Comparison of ENCODE assay signal across 30 mouse cellular contexts in genomic region chr13:59610437-59610836, GRCm38 (mm10). TPM values are rescaled to one million over a fixed set of nuclear protein-coding genes. Genes with fewer than 3 reads are reported as not detected.
DNase-seq lines count a peak whose midpoint lies in the region; ATAC-seq and TF ChIP-seq lines count a peak whose summit lies in the region.
"Had no signal": no experiment of that assay in that cellular context is flagged by ENCODE, and none has a peak within 500 bp of the region (broad histone marks: within the 10 kb centered on the region; RNA-seq: fewer than 3 reads in every experiment).

No protein-coding gene starts in this region.

- H3K27ac ChIP-seq in heart, adult 2 months = peak overlapping the region; percentile 79
- peak overlapping the region; percentile 80 for H3K27ac ChIP-seq in heart, embryonic 11.5 days (ENCODE audit: low read depth, low read length)
- H3K27ac ChIP-seq in heart, embryonic 13.5 days (replicated peaks) = peak overlapping the region; percentile 88
- H3K27ac ChIP-seq in heart, embryonic 16.5 days (ENCODE audit: low read length) = peak overlapping the region; percentile 93
- H3K27ac ChIP-seq: embryonic facial prominence, embryonic 10.5 days; embryonic facial prominence, embryonic 13.5 days; forebrain, embryonic 12.5 days; forebrain, embryonic 15.5 days; hindbrain, embryonic 10.5 days; hindbrain, embryonic 13.5 days had no signal

- H3K9me3 ChIP-seq in heart, embryonic 11.5 days (replicated peaks; ENCODE audit: control insufficient read depth, low read length) = no peaks in the 10 kb centered on the region
- no peaks in the 10 kb centered on the region for H3K9me3 ChIP-seq in heart, embryonic 13.5 days
- no peaks in the 10 kb centered on the region for H3K9me3 ChIP-seq in heart, embryonic 16.5 days (replicated peaks; ENCODE audit: control insufficient read depth, low read length)
- H3K9me3 ChIP-seq: embryonic facial prominence, embryonic 10.5 days; embryonic facial prominence, embryonic 13.5 days; forebrain, embryonic 12.5 days; forebrain, embryonic 15.5 days; hindbrain, embryonic 10.5 days; hindbrain, embryonic 13.5 days had no signal

- intact Hi-C loops in heart, adult 2 months (cut with DNase I) = no loop called here
- intact Hi-C loops in heart, postnatal 14 days (cut with DNase I) = no loop called here

- H3K79me2 ChIP-seq in heart, adult 2 months (replicated peaks; ENCODE audit: control insufficient read depth, insufficient read depth, low read length) = no peaks in the 10 kb centered on the region; the same call in 1 of the 2 replicates

- no peak for TF ChIP-seq EP300 in heart, adult 2 months (IDR thresholded peaks at IDR 0.05; ENCODE audit: insufficient read depth, low read depth, low read length)

- no peak overlapping the region for H3K4me2 ChIP-seq in heart, embryonic 11.5 days
- no peak overlapping the region for H3K4me2 ChIP-seq in heart, embryonic 13.5 days
- no peak overlapping the region for H3K4me2 ChIP-seq in heart, embryonic 16.5 days (ENCODE audit: low read depth, low read length)
- H3K4me2 ChIP-seq: embryonic facial prominence, embryonic 13.5 days; forebrain, embryonic 12.5 days; forebrain, embryonic 15.5 days; hindbrain, embryonic 13.5 days had no signal

- H3K36me3 ChIP-seq in heart, adult 2 months (ENCODE audit: control insufficient read depth, insufficient read depth, low read length) = peaks cover 7% of the 10 kb centered on the region
- peaks cover 16% of the 10 kb centered on the region for H3K36me3 ChIP-seq in heart, embryonic 11.5 days (ENCODE audit: control insufficient read depth, insufficient read depth, low read length)
- peaks cover 93% of the 10 kb centered on the region for H3K36me3 ChIP-seq in heart, embryonic 13.5 days
- peaks cover 39% of the 10 kb centered on the region for H3K36me3 ChIP-seq in heart, embryonic 16.5 days (ENCODE audit: control insufficient read depth, insufficient read depth)

- TF ChIP-seq POLR2A in heart, adult 2 months (IDR thresholded peaks at IDR 0.05; ENCODE audit: insufficient read depth, low read depth, low read length) = no peak

- 74% methylated on average over 2 of the region's 2 CpGs for WGBS in heart, adult 2 months
- WGBS in heart, embryonic 11.5 days (ENCODE audit: insufficient replicate concordance) = 85% methylated on average over 2 of the region's 2 CpGs
- WGBS in heart, embryonic 13.5 days = 73% methylated on average over 2 of the region's 2 CpGs
- 66% methylated on average over 2 of the region's 2 CpGs for WGBS in heart, embryonic 16.5 days

- no peak for TF ChIP-seq CTCF in heart, adult 2 months (IDR thresholded peaks at IDR 0.05)

- peak in 1 of 2 experiments; percentile 37 for DNase-seq in heart, adult 2 months
- no peak for DNase-seq in heart, postnatal 14 days
- no peak for DNase-seq in lung, postnatal 25 days (ENCODE audit: low spot score)
- no peak for DNase-seq in Muller cell, postnatal 12 days (ENCODE audit: inconsistent ontology term)
- DNase-seq: adrenal gland, adult 8-10 months; adrenal gland, postnatal 25 days; cerebellum, adult 11-12 months; cerebellum, adult 8-10 months; cerebellum, postnatal 10 days; cerebellum, postnatal 36 days; embryo, embryonic 11 days; gastrocnemius, postnatal 10 days; gastrocnemius, postnatal 36 days; kidney, adult 18-20 months; kidney, adult 9 months had no signal

- H3K27me3 ChIP-seq in heart, adult 2 months (ENCODE audit: control insufficient read depth, insufficient read depth, low read length) = no peaks in the 10 kb centered on the region
- no peaks in the 10 kb centered on the region for H3K27me3 ChIP-seq in heart, embryonic 11.5 days (ENCODE audit: control insufficient read depth, insufficient read depth, low read length)
- no peaks in the 10 kb centered on the region for H3K27me3 ChIP-seq in heart, embryonic 13.5 days (replicated peaks)
- H3K27me3 ChIP-seq in heart, embryonic 16.5 days (ENCODE audit: control insufficient read depth, insufficient read depth, low read length) = no peaks in the 10 kb centered on the region
- H3K27me3 ChIP-seq: embryonic facial prominence, embryonic 13.5 days; forebrain, embryonic 12.5 days; forebrain, embryonic 15.5 days; hindbrain, embryonic 13.5 days had no signal

- ATAC-seq in heart, embryonic 11.5 days (replicated peaks; ENCODE audit: insufficient number of reproducible peaks, low FRiP score, low TSS enrichment) = no peak
- ATAC-seq in heart, embryonic 13.5 days (ENCODE audit: extremely low read depth, insufficient number of reproducible peaks, low FRiP score, low TSS enrichment) = no peak
- ATAC-seq in heart, embryonic 16.5 days (replicated peaks; ENCODE audit: extremely low read depth, insufficient read depth, low FRiP score) = peak; percentile 87
- ATAC-seq in inflammation-experienced regulatory T-cells, adult 6 months = no peak
- ATAC-seq: activated CD4-positive, CD25-positive, alpha-beta regulatory T cell, adult 4 months; CD4-positive, CD25-positive, alpha-beta regulatory T cell, adult 4 months; forebrain, embryonic 15.5 days; hindbrain, embryonic 16.5 days; intestine, embryonic 16.5 days had no signal

- H3K4me1 ChIP-seq in heart, adult 2 months (ENCODE audit: control insufficient read depth, insufficient read depth, low read length) = peaks cover 2% of the 10 kb centered on the region; the same call in 1 of the 2 replicates
- H3K4me1 ChIP-seq in heart, embryonic 11.5 days (ENCODE audit: control insufficient read depth, insufficient read depth, low read length) = no peaks in the 10 kb centered on the region
- peaks cover 15% of the 10 kb centered on the region for H3K4me1 ChIP-seq in heart, embryonic 13.5 days
- peaks cover 7% of the 10 kb centered on the region; the same call in 1 of the 2 replicates for H3K4me1 ChIP-seq in heart, embryonic 16.5 days (ENCODE audit: control insufficient read depth, insufficient read depth, low read length)
- H3K4me1 ChIP-seq: embryonic facial prominence, embryonic 10.5 days; embryonic facial prominence, embryonic 13.5 days; forebrain, embryonic 12.5 days; forebrain, embryonic 15.5 days; hindbrain, embryonic 10.5 days; hindbrain, embryonic 13.5 days had no signal

- H3K4me3 ChIP-seq in heart, adult 2 months = no peak overlapping the region
- H3K4me3 ChIP-seq in heart, embryonic 11.5 days (ENCODE audit: low read depth, low read length) = no peak overlapping the region
- H3K4me3 ChIP-seq in heart, embryonic 13.5 days = no peak overlapping the region
- H3K4me3 ChIP-seq in heart, embryonic 16.5 days (ENCODE audit: low read length) = no peak overlapping the region
- H3K4me3 ChIP-seq: embryonic facial prominence, embryonic 10.5 days; embryonic facial prominence, embryonic 13.5 days; erythroblast, embryonic 14.5 days; forebrain, embryonic 12.5 days; forebrain, embryonic 15.5 days; hindbrain, embryonic 10.5 days; hindbrain, embryonic 13.5 days had no signal

- no peak overlapping the region; the same call in 1 of the 2 replicates for H3K9ac ChIP-seq in heart, adult 2 months (ENCODE audit: low read depth, low read length)
- H3K9ac ChIP-seq in heart, embryonic 11.5 days (ENCODE audit: low read depth, low read length) = no peak overlapping the region
- H3K9ac ChIP-seq in heart, embryonic 13.5 days = peak overlapping the region; percentile 45; the same call in 1 of the 2 replicates
- H3K9ac ChIP-seq in heart, embryonic 16.5 days (ENCODE audit: low read length) = peak overlapping the region; percentile 47; the same call in 1 of the 2 replicates
- H3K9ac ChIP-seq: embryonic facial prominence, embryonic 13.5 days; forebrain, embryonic 12.5 days; forebrain, embryonic 15.5 days; hindbrain, embryonic 13.5 days had no signal

RNA-seq across cellular contexts. Expression of gene Naa35, which starts 25.4 kb away (rescaled TPM):
- 100 to 1,000 TPM in 1 of 2 experiments, 10 to 100 TPM in 1; 79.9 to 106 TPM for total RNA-seq in heart, adult 2 months (2021)
- 28.0 and 67.3 TPM in 2 replicates for polyA plus RNA-seq in heart, adult 2 months (2012; rRNA removed)
- total RNA-seq in heart, postnatal 14 days (2021) = 10 to 100 TPM; 84.4 to 92.5 TPM
- polyA plus RNA-seq in heart, embryonic 11.5 days (2014; fragmentation: Nextera tagmentation; extraction: Ambion mirVana) = 67.0 and 68.4 TPM in 2 replicates
- polyA plus RNA-seq in heart, embryonic 13.5 days (2015; fragmentation: Nextera tagmentation; extraction: Ambion mirVana) = 68.5 and 74.1 TPM in 2 replicates
- polyA plus RNA-seq in heart, embryonic 16.5 days (2015; fragmentation: Nextera tagmentation; extraction: Ambion mirVana) = 77.0 and 84.4 TPM in 2 replicates
- 10 to 100 TPM; 93.0 to 99.2 (median 98.7) TPM for polyA plus RNA-seq in inflammation-experienced regulatory T-cells, adult 6 months (2017; shearing (Covaris generic))

RNA-seq across cellular contexts. Expression of gene Agtpbp1, which starts 25.4 kb away (rescaled TPM):
- 100 to 1,000 TPM; 151 to 173 TPM for total RNA-seq in heart, adult 2 months (2021)
- 27.9 and 62.9 TPM in 2 replicates for polyA plus RNA-seq in heart, adult 2 months (2012; rRNA removed)
- total RNA-seq in heart, postnatal 14 days (2021) = 10 to 100 TPM; 82.2 to 97.3 TPM
- polyA plus RNA-seq in heart, embryonic 11.5 days (2014; fragmentation: Nextera tagmentation; extraction: Ambion mirVana) = 13.7 and 14.7 TPM in 2 replicates
- polyA plus RNA-seq in heart, embryonic 13.5 days (2015; fragmentation: Nextera tagmentation; extraction: Ambion mirVana) = 9.2 and 9.4 TPM in 2 replicates
- 12.1 and 12.5 TPM in 2 replicates for polyA plus RNA-seq in heart, embryonic 16.5 days (2015; fragmentation: Nextera tagmentation; extraction: Ambion mirVana)
- 10 to 100 TPM; 18.0 to 23.2 (median 18.3) TPM for polyA plus RNA-seq in inflammation-experienced regulatory T-cells, adult 6 months (2017; shearing (Covaris generic))

Comparison
In these comparisons a context has a peak if more than half of its experiments do, and no peak if none do; other contexts are left out.
1. H3K9ac ChIP-seq: peak in heart, embryonic 13.5 days (single experiment) and heart, embryonic 16.5 days (single experiment); none in heart, adult 2 months (single experiment) and heart, embryonic 11.5 days (single experiment).
2. Peak in every context shown above with its lines, with median percentiles within 50 percentile points of each other: H3K27ac ChIP-seq.